Mouse (Mus musculus): ENCODE data around the gene Map2k3.
"Not testable (repeated sequence)": the region's sequence is repeated elsewhere in the genome, so short reads cannot be mapped to it uniquely, and the experiment has no call there.

Gene Map2k3

DNA sequence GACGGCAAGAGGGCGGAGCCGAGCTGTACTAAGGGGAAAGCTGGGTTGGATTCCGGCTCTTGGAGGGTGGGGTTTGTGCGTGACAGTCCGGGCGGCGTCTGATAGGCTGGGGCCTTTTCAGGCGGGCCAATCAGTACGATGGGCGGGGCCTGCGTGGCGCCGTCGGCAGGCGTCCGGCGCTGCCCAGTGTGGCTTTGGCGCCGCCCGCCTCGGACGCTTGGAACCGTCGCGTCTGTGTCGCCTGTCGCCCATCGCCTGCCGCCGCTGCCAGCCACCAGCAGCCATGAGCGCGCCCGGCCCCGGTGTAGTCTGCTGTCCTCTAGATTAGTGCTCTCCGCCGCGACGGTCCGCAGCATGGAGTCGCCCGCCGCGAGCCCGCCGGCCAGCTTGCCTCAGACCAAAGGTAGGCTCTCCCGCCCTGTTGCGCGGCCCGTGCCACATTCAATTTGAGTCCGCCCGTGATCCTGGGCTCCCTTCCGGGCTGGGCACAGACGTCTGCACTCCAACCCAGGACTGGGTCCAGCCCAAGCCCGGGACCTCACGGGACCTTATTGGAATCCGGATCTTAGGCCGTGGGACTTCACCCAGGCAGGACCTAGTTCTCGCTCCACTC is at the start of gene Map2k3:
Map2k3 (plus strand) TSS at position 165 of the 613 bp plus-strand sequence.
- peak; percentile 95 for DNase-seq (ENCODE audit: low spot score)

DNA sequence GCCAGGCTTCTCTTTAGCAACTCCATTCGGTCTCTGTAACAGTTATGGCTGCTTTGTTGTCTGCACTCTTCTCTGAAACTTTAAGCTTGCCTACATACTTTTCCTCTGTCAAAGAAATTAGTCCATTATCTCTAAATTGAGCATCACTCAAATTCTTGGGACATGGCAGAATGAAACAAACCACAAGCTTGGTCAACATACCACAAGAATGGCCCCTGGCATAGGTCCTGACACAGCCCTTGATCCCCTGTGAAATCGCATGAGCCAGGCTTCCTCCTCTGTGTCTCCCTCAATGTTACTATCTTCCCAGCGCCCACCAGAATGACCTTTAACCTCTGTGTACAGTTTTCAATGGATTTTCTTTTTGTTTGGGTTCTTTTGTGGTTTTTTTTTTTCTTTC is 49.4 kb upstream of the Map2k3 start:
- no peak for DNase-seq (ENCODE audit: low spot score)

DNA sequence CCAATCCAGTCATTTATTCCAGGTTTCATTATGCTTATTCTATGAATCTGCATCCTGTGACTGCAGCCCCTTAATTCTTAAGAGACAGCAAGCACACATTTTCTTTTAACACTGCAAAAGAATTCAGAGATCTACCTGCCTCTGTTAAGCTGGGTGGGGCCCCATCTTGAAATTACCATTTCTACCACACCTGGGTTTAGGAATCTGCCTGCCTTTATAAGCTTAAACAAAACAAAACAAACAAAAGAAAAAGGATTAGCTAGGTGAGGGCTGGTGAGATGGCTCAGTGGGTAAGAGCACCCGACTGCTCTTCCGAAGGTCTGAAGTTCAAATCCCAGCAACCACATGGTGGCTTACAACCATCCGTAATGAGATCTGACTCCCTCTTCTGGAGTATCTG is 44.8 kb upstream of the Map2k3 start:
- DNase-seq (ENCODE audit: low spot score), result not testable (repeated sequence)

DNA sequence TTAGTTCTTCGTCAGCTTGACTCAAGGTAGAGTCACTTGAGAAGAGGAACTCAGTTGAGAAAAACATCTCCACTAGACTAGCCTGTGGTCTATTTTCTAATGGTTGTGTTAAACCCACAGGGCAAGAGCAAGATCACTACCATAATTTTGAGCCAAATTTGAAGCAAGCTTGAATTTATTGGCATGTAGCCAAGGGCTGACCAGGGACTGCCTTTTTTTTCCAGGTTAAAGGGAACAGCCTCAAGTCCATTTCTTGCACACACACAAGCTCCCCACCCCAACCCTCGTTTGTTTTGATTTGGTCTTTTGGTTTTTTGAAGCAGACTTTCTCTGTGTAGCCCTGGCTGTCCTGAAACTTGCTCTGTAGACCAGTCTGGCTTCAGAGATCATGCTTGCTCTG is 42.0 kb upstream of the Map2k3 start:
- no peak for DNase-seq (ENCODE audit: low spot score)

DNA sequence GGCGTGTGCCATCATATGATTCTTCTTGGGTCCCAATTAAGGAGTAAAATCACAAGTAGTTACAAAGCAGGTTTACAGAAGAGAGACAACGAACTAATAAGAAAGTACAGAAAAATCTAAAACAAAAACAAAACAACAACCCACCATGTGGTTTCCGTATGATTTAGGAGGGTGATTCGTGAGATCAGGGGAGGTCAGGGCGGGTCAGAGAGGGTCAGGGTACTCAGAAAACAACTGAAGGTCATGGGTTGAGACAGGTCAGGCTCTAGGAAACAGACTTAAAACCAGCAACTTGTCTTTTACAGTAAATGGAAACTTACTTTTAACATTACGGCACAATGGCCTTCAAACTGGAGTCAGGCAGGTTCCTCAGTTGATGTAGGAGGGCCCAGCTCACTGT is 41.5 kb upstream of the Map2k3 start:
- no peak for DNase-seq (ENCODE audit: low spot score)

DNA sequence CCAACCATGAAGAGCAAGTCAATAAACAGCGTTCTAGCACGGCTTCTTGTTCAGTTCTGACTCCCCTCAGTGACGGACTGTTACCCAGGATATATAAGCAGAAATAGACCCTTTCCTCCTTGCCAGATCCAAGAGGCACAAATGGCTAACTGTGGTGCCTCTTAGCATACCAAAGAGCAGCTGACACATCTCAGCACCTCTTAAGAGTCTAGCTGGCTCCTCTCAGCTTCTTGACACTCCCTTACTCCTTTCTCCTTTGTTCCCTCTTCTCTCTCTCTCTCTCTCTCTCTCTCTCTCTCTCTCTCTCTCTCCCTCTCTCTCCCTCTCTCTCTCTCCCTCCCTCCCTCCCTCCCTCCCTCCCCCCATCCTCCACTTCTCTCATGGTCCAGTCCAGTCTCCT is 41.1 kb upstream of the Map2k3 start:
- DNase-seq (ENCODE audit: low spot score), result no peak

DNA sequence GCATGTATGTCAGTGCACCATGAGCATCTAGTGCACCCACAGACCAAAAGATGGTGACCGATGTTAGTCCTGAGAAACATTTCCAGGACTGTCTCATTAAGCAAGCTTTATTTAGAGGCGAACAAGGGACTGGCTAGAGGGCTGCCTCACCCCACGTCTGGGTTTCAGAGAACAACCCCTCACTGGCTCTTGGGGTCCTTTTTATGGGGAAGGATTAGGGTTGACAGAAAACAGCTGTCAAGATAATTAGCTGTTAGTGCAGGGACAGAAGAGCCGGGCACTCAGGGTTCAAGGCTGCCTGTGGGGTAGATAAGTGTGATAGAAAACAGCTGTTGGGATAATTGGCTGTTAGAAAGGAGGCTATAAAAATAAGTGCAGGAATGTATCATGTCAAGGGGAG is 35.9 kb upstream of the Map2k3 start:
- no peak for DNase-seq (ENCODE audit: low spot score)

DNA sequence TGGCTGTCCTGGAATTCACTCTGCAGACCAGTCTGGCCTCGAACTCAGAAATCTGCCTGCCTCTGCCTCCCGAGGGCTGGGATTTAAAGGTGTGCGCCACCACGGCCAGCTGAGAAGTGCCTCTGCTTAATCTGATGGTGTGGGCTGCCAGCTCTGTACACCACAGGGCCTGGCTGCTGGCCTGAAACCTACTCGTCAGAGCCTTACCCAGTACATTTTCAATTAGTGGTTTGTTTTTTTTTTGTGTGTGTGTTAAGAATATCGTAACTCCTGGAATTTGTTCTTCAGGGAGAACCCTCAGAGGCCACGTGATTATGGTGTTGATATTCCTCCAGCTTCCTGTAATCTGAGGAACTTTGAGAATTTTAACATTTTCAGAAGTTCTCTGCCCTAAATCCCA is 29.8 kb upstream of the Map2k3 start:
- DNase-seq (ENCODE audit: low spot score), result no peak

DNA sequence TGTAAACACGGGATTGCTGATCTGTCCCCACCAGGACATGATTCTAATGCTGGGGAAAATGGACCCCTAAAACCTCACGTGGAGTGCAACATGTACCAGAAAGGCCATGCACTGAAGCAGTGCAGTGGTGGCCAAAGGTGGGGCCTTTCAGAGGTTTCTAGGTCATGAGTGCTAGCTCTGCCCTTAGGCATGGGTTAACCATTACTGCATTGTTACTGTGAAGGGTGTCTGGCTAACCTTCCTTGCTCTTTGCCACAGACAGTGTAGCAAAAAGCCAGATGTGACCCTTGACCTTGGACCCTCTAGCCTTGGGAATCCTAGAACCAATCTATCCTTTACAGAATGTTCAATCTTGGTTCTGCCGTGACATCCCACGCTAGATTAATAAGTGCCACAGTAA is 29.3 kb upstream of the Map2k3 start:
- no peak for DNase-seq (ENCODE audit: low spot score)

DNA sequence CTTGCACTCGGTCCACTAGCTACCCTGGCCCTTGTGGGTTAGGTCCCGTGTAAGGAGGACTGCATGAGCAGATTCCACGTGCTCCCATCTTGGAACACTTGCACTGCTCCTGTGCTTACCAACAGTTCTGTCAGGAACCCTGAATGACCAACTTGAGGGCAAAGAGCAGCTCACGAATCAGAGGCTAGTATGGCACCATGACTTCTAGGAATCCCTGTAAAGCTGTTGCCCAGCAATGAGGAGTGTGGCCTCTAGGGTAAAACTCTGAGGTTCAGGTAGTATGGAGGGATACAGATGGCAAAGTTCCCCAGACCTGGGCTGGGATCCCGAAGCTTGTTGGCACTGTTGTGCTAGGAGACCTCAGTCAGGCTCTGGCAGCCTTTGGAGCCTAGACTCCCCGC is 28.2 kb upstream of the Map2k3 start:
- DNase-seq (ENCODE audit: low spot score), result no peak

DNA sequence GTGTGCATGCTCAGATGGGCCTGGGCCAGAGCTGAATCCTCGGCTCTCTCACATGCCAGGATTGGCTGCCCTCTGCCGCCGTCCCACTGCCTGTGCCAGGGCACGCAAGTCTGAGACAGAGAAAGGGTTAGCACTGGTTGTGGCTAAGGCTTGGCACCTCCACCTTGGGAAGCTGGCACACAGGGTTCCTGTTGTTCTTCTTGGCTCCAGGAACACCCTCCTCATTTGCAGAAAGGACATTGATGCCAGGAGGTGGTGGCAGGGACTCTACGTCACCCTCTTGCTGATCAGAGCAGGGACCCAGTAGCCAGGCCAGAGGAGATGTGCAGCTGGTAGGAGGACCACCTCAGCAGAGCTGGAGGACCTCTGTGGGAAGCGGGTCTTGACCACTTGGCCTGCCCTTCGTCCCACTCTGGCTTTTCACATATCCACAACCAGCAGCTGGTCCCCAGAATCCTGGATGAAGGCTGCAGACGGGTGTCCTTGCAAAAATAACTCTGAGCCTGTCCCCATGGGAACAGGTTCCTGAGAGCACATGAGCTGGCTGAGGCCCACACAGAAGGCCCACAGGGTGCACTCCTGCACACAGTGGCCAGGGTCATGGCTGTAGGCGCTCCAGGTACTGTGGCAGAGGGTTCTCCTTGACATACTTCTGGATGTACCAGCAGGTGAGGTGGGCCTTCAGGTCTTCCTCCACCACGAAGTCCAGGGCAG is 26.3 kb upstream of the Map2k3 start:
- DNase-seq (ENCODE audit: low spot score), result no peak

DNA sequence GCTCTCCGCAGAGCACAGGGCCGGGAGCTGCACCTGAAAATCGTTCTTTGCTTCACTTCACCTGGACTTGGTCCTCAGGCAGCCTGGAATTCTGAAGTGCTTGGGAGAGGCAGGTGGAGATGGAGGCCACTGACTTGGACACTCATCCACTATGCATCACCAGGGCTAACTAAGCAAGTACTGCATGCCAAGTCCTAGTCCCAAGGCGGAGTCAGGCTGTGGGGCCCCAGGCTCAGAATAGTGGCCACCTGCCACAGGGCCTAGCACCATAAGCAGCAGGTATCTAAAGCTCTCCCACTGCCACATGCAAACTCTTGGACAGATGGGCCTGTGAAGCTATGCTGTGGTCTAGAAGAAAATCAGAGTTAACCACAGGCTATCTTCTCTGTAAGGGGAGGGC is 25.4 kb upstream of the Map2k3 start:
- DNase-seq (ENCODE audit: low spot score), result no peak

DNA sequence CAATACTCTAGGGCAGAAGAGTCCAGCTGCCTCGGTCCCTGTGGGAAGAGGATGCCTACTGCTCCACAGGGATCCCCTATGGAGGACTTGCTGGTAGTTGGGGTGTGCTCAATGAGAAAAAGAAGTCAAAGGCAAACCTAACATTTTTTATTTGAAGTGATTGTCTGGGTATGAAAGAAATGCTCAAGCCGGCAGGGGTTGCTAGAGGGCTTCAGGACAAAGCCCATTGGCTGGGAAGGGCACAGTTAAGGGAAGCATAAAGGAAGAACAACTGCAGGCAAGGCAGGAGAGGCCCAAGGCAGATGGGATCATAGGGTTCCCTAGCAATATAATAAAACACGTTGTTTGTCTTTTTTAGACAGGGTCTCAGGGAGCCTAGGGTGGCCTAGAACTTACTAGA is 23.8 kb upstream of the Map2k3 start:
- no peak for DNase-seq (ENCODE audit: low spot score)

DNA sequence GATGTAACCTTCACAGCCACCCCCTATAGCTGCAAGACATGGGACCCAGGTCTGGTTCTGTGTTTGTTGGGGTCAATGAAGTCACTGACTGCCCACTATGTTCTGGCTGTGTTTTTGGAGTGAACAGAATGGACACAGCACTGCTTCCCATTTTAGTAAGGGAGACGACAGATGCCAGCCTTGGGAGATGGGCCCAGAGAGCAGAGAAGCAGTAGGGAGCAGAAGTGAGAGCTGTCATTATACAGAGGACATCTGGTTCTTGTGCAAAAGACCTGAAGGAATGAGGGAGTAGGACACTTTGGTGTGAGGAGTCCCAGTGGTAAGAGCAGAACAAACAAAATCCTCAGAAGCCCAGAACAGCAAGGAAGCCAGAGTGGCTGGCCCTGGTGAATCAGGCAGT is 22.2 kb upstream of the Map2k3 start:
- no peak for DNase-seq (ENCODE audit: low spot score)

DNA sequence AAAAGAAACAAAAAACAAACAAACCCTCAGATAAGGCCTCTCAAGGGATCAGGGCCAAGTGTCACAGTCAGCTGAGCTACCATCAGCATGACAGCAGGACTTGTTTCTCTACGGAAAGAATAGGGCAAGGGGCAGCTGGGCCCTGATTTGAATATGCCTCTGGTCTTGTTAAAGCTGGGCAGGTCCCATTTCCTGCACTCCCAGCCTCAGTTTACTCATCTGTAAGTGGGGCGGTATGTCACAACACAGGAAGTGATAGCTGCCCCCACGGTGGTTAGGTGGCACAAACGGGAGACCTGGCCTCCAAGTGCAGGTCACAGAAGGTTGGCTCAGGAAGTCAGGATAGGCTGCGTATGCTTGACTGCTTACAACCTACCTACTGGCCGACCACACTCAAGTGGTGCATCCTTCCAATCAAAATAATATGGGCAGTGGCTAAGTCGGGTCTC is 19.3 kb upstream of the Map2k3 start:
- no peak for DNase-seq (ENCODE audit: low spot score)

DNA sequence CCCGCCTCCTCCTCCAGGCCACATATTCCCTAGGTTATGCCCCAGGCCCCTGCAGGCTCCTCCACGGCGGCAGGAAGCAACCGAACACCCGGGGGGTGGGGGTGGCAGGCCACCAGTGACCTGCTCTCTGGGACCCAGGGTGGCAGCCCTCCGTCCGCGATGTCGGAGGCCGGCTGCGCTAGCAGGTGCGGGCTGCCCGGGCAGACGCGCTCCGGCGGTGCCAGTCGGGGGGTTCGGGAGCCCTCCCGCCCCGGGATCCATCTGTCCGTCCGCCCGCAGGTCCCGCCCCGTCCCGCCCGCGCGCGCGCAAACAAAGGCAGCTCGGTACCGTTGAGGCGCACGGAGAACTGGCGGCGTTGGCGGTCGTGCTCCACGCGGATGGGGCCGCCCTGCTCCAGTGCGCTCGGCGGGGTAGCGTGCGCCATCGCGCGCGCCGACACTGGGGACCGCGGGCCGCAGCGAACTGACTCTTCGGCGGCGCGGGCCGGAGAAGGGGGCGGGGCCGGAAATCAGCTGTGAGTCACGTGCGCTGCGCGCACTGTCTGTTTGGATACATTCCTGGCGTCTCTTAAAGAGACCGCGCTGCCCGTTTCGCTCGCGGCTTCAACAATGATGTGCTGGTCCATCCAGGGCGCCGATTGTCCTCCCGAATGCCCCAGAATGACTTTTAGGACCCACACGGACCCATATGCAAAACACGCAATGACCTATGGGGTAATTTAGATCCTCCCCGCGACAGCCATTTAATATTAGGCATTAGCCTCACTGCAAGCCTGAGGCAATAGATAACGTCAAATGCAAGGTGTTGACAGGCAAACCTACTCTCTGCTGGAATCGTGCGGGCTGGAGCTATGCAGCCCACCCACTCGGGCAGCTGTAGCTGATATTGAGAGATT is 18.3 kb upstream of the Map2k3 start:
- peak; percentile 89 for DNase-seq (ENCODE audit: low spot score)

DNA sequence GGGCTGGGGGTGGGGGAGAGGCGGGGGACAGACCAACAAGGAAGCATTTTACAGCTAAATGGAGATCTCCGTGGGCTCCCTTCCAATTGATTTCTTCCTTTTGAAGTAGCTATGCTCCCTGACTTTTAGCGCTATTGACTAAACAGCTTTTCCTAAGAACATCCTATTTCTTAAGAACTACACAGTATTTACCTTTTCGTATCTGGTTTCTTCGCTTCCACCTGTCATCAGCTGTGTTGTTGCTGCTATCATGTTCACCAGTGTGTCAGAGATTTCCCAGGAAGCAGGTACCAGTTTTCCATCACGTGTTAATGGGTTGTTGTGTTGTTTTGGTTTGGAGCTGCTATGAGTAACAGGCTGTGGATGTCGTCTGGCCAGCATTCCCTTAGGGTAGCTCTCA is 17.3 kb upstream of the Map2k3 start, which contains the start of gene Natd1:
Natd1 (minus strand) TSS at position 260 of the 400 bp plus-strand sequence.
- DNase-seq (ENCODE audit: low spot score), result no peak

DNA sequence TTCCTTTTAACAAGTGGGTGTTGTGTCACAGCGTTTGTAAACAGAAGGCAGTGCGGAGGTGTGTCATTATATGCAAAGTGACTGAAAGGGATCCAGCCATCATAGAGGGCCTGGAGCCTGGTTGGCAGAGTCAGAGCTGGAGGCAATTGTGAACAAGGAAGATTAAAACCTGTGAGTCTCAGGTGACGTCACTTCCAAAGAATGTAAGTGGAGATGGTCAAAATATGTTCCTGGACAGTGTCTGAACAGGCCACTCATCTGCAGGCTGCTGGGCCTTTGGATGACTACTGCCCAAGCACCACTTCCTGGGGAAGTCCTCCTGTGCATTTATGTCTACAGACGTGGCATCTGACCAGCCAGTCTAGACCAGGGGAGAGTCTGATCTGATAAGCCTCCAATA is 16.6 kb upstream of the Map2k3 start:
- no peak for DNase-seq (ENCODE audit: low spot score)

DNA sequence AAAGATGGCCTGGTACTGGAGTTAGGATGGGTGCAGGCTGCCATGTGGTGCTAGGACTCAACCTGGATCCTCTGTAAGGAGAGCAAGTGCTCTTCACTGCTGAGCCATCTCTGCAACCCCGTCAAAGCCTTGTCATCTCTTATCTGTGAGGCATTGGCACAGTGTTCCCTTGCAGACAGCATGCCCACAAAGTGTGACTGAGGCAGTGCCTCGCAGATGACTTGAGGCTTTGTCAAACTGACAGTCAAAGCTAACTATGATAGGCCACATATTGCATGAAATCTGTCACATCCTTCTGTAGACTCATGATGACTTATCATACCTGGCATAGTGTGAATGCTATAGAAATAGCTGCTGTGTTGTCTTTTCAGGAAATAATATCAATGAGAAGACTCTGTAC is 11.8 kb upstream of the Map2k3 start:
- DNase-seq (ENCODE audit: low spot score), result no peak

DNA sequence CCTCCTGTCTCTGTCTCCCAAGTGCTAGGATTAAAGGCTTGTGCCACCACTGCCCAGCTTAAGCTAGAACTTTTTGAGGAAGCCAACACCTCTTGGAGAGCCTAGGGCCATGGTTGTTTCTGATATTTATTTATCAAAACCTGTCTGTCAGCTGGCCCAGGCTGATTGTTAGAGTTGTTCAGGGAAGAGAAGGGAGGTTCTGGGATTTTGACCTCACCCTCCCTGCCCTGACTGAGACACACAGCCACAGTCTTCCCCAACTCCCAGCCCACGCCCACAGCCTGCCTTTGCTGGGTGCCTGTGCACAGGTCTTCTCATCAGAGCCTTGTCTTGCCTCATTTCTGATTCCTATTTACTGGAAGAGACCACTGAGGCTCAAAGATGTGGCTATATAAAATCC is 9.6 kb upstream of the Map2k3 start:
- DNase-seq (ENCODE audit: low spot score), result no peak

DNA sequence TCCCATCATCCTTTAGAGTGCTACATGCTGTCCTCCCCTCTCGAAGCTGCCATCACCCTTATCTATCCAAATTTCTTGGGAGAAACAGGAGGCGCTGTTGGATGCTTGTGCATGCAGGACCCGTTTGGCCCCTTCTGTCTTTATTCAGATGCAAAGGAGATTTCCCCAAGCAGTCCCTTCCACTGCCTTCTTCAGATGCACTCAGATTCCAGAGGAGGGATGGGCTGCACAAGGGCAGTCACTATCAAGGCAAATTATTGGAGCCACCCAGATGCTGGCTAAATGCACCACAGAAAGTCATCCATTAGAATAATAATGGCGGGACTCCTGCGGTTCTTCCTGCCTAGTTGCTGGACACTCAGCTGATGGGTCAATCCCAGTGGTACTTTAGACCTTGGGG is 8.9 kb upstream of the Map2k3 start:
- no peak for DNase-seq (ENCODE audit: low spot score)

DNA sequence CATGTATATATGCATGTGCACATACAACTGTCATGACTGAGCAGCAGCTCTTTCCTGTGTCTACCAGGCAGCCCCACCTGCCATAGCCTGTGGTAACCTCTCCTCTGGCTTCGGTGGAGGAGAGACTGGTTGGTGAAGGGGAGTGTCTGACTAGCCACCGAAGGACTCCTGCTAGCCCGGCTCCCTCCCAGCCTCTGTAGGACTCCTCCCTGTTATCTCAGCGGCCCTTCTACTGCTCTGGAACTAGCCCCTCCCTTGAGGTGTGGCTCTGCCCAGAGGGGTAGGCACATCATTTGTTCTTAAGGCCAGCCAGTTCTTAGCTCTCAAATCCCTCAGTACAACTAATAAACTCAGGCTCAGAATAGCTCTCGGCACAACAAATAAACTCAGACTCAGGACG is 7.3 kb upstream of the Map2k3 start:
- DNase-seq (ENCODE audit: low spot score), result no peak

DNA sequence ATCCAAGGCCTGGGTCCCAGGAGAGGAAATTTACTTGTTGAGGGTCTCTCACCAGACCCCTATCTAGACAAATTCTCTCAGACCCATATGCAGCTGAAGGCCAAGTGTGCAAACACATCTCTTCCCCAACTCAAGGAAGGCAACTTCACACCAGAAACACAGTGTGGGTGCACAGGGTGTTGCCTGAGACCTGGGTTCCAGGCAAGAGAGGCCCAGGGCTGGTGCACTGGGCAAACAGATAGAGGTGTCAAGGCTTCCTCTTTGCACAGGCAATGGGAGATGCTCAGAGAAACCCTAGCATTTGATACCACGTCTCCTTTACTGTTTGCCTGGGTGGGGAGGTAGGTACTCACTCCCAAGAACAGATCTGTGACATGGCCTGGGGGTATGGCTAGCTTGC is 6.9 kb upstream of the Map2k3 start:
- no peak for DNase-seq (ENCODE audit: low spot score)
